Mouse (Mus musculus) embryonic facial prominence, embryonic 11.5 days (tissue): ENCODE data around the gene Sh2b2. TPM values are rescaled to one million over a fixed set of nuclear protein-coding genes. Genes with fewer than 3 reads are reported as not detected.

ENCODE experiments used
- ATAC-seq: fragments of 200-750 bp; cut with Nextera tagmentation; replicated peaks from 2 replicates; pipeline ENCODE4 v1.8.0; 2017; ENCODE audit warnings: low read depth; ENCODE audit not compliant: insufficient number of reproducible peaks, low FRiP score, low TSS enrichment
- DNase-seq: peaks from one replicate; pipeline ENCODE4 v3.0.0-alpha.2; 2015; ENCODE audit warnings: low spot score
- H3K27ac ChIP-seq: fragments of 300-500 bp; sonication (generic); replicated peaks from 2 replicates; pipeline ENCODE4 v1.5.1; 2014; ENCODE audit warnings: mild to moderate bottlenecking, low read depth, low read length, control low read depth
- H3K27me3 ChIP-seq: fragments of 300-500 bp; sonication (generic); 2 replicates; pipeline ENCODE4 v1.6.1; 2014; ENCODE audit warnings: mild to moderate bottlenecking, low read length, moderate library complexity, mixed read lengths; ENCODE audit not compliant: control insufficient read depth, insufficient read depth
- H3K36me3 ChIP-seq: fragments of 300-500 bp; sonication (generic); replicated peaks from 2 replicates; pipeline ENCODE4 v1.6.1; 2014; ENCODE audit warnings: low read depth, mild to moderate bottlenecking, low read length, moderate library complexity, mixed read lengths; ENCODE audit not compliant: control insufficient read depth, insufficient read depth
- H3K4me1 ChIP-seq: fragments of 300-500 bp; sonication (generic); 2 replicates; pipeline ENCODE4 v1.6.1; 2014; ENCODE audit warnings: low read length, mixed read lengths; ENCODE audit not compliant: control insufficient read depth, insufficient read depth
- H3K4me2 ChIP-seq: fragments of 300-500 bp; sonication (generic); 2 replicates; pipeline ENCODE4 v1.6.1; 2014; ENCODE audit warnings: low read depth, mild to moderate bottlenecking, control low read depth, low read length, moderate library complexity
- H3K4me3 ChIP-seq: fragments of 300-500 bp; sonication (generic); 2 replicates; pipeline ENCODE4 v1.5.1; 2014; ENCODE audit warnings: low read depth, low read length, control low read depth
- H3K9ac ChIP-seq: fragments of 300-500 bp; sonication (generic); replicated peaks from 2 replicates; pipeline ENCODE4 v1.6.1; 2014; ENCODE audit warnings: mild to moderate bottlenecking, control low read depth, low read length
- H3K9me3 ChIP-seq: fragments of 300-500 bp; sonication (generic); replicated peaks from 2 replicates; pipeline ENCODE4 v1.6.1; 2016; ENCODE audit warnings: mild to moderate bottlenecking, low read length, inconsistent platforms, mixed read lengths; ENCODE audit not compliant: control insufficient read depth
- WGBS: fragments of 180-500 bp; shearing (Covaris S2); extraction: QIAGEN DNeasy Blood & Tissue Kit; methylation state at CpG from one replicate; pipeline ENCODE4 v1.1.7; 2014; 5-methylcytosine and 5-hydroxymethylcytosine counted together
- polyA plus RNA-seq: library from polyadenylated mRNA; unstranded; fragments of >200 nt; fragmentation: Nextera tagmentation; extraction: Ambion mirVana; gene quantifications from 2 replicates; pipeline ENCODE4 v1.2.1, GENCODE M21; 2014

The Sh2b2 gene
- polyA plus RNA-seq, 1 experiment from 2014 or later: 9.8 TPM

DNA sequence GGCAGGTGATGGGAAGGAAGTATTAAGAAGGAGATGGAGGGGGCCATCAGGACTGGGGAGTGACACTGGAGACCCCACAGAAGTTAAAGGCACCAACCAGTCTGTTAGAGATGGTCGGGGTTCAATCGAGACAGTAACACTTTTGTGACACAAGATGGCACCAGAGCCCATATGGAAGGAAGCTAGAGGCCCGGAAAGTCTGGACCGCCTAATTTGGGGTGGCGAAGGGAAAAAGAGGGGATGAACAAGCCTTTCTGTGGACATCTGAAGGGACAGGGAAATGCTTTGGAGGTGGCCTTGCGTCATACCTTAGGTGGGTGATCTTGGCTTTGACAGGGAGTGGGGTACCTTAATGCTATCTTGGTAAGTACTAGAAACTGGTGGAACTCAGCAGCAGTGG, 35.0 kb upstream of the Sh2b2 start:
- H3K27me3 ChIP-seq: no peaks in the 10 kb centered on the region
- H3K4me3 ChIP-seq: no peak overlapping the region
- H3K4me2 ChIP-seq: no peak overlapping the region
- ATAC-seq: no peak
- H3K27ac ChIP-seq: no peak overlapping the region
- peaks cover 20% of the 10 kb centered on the region for H3K36me3 ChIP-seq
- no peak overlapping the region for H3K9ac ChIP-seq
- no peaks in the 10 kb centered on the region for H3K9me3 ChIP-seq
- DNase-seq: peak; percentile 63
- H3K4me1 ChIP-seq: no peaks in the 10 kb centered on the region
- WGBS: 61% methylated on average over 6 of the region's 6 CpGs

DNA sequence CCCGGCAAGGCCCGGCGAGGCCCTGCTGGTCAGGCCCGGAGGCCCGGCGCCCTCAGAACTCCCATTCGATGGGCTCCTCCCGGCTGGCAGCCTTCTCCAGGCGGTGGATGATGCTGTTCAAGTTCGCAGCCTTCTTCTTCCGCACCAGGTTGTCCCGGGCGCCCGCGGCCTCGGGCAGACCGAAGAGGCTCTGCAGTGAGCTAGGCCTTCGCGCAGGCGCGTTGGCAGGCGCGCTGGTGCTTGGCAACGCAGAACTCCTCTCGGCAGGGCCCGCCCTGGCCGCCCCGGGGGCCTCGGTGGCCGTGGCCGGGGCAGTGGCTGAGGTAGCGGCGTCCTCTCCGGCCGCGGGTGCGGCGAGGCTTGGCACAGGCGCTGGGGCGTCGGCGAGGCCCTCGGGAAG, 28.4 kb upstream of the Sh2b2 start:
- H3K36me3 ChIP-seq: peaks cover 22% of the 10 kb centered on the region
- ATAC-seq (no peak), DNase-seq (no peak)
- no peak overlapping the region for H3K9ac ChIP-seq
- H3K4me1 ChIP-seq: no peaks in the 10 kb centered on the region
- H3K4me2 ChIP-seq: no peak overlapping the region
- no peak overlapping the region for H3K27ac ChIP-seq
- no peaks in the 10 kb centered on the region for H3K9me3 ChIP-seq
- no peak overlapping the region for H3K4me3 ChIP-seq
- 90% methylated on average over 38 of the region's 43 CpGs for WGBS
- H3K27me3 ChIP-seq: no peaks in the 10 kb centered on the region

DNA sequence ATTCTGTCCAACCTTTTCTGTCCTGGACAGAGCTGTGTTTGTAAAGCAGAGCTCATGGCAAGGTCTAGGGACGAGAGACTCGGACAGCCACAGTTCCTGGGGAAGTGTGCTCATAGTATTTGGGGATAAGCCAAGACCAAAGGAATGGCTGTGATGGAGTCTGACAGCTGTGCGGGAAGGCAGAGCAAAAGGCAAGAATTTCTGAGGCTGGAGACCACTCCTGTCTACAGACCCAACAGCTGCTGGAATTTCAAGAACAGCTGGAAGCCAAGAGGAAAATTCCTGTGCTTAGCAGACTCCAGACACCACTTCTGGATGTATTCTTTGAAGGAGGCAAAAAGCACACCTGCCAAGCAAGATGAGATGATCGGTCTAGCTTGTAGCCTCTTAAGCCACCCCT, 23.6 kb upstream of the Sh2b2 start:
- Histone ChIP-seq H3K9ac (no peak overlapping the region), H3K36me3 (peaks cover 5% of the 10 kb centered on the region), H3K9me3 (no peaks in the 10 kb centered on the region), H3K4me2 (no peak overlapping the region), H3K4me3 (no peak overlapping the region), H3K27me3 (no peaks in the 10 kb centered on the region), H3K4me1 (no peaks in the 10 kb centered on the region), H3K27ac (no peak overlapping the region)
- DNase-seq: peak; percentile 15
- no peak for ATAC-seq
- 79% methylated on average over 4 of the region's 4 CpGs for WGBS

DNA sequence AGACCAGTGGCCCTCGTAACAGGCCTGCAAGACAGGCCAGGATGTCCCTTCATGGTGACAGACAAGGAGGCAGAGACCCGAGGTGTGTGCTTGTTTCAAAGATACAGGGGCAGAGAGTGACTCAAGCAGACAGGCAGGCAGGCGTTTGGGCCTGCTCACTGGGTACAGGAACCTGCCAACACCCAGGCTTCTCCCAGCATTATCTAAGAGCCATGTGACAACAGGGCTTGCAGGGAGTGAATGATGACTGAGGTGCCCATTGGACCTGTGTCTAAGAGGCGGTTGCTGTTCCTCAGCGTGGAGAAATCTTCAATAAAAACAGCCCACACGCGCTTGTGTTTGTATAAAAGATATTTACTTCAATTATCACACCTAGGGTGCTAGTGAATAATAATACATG, 19.7 kb upstream of the Sh2b2 start:
- Histone ChIP-seq H3K9ac (no peak overlapping the region), H3K4me2 (no peak overlapping the region)
- 86% methylated on average over 7 of the region's 7 CpGs for WGBS

DNA sequence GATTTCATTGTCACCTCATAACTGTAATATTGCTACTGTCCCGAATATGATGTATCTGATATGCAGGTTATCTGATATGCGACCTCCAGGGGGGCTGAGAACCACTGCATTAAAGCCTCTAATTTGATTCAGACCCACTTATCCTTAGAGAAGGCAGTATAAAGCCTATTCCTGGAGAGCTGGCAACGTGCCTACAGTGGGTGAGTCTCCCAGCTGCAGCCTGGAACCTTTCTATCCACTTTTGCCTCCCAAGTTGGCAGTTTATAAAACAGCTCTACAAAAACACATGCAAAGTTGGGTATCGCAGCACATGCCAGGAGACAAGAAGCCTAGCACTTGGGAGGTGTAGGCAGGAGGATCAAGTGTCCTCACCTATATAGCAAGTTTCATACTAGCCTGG, 17.0 kb upstream of the Sh2b2 start:
- H3K36me3 ChIP-seq: no peaks in the 10 kb centered on the region
- no peak for ATAC-seq
- H3K27ac ChIP-seq: no peak overlapping the region
- 85% methylated on average over 4 of the region's 4 CpGs for WGBS
- DNase-seq: no peak
- no peak overlapping the region for H3K4me3 ChIP-seq
- H3K4me1 ChIP-seq: no peaks in the 10 kb centered on the region
- no peak overlapping the region for H3K9ac ChIP-seq
- H3K4me2 ChIP-seq: no peak overlapping the region
- no peaks in the 10 kb centered on the region for H3K27me3 ChIP-seq
- no peaks in the 10 kb centered on the region for H3K9me3 ChIP-seq

More for the DNA sequence above, 19.7 kb upstream of the Sh2b2 start:
- no peak overlapping the region for H3K4me3 ChIP-seq
- no peak overlapping the region for H3K27ac ChIP-seq
- H3K27me3 ChIP-seq: no peaks in the 10 kb centered on the region
- no peaks in the 10 kb centered on the region for H3K36me3 ChIP-seq
- ATAC-seq (no peak), DNase-seq (no peak)
- no peaks in the 10 kb centered on the region for H3K9me3 ChIP-seq
- no peaks in the 10 kb centered on the region for H3K4me1 ChIP-seq

DNA sequence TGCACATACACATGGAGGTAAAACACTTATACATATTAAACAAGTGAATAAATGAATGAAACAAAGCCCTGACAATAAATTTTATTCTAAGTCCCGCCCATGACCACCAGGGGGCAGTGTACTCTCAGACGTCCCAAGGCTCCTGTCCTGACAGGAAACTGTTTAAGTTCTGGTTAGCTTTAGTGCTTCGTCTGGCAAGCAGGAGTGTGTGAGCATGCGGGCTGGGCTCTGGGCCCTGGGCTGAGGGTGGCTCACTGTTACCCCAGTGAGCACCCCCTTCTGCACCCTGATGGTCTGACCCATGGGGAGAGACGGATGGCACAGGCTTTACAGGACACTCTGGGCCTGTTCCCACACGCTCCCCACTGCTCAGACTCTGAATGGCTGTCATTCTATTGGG, 12.6 kb upstream of the Sh2b2 start:
- WGBS: 30% methylated on average over 6 of the region's 6 CpGs
- Histone ChIP-seq H3K4me2 (no peak overlapping the region), H3K27ac (no peak overlapping the region), H3K9ac (no peak overlapping the region), H3K4me1 (no peaks in the 10 kb centered on the region), H3K9me3 (no peaks in the 10 kb centered on the region), H3K4me3 (no peak overlapping the region), H3K27me3 (no peaks in the 10 kb centered on the region), H3K36me3 (no peaks in the 10 kb centered on the region)
- DNase-seq: peak; percentile 83
- ATAC-seq: no peak

DNA sequence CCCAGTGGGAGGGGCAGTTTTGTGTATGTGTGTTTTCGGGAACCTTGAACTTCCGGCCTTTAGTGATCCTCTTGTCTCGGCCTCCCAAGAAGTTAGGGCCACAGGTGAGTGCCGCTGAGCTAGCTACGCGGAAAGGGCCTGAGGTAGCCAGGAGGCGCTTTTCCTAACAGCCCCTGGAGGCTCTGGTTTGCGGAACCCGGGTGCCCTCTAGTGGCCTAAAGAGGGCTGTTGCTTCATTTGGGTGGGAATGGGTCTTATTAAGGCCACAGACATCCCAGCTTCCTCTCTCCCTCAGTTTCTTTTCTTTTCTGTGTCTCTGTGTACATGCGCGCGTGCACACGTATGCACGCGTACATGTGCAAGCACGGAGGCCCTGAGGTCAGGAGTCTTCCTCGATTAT, 6.5 kb upstream of the Sh2b2 start:
- WGBS: 13% methylated on average over 17 of the region's 17 CpGs
- H3K9me3 ChIP-seq: no peaks in the 10 kb centered on the region

DNA sequence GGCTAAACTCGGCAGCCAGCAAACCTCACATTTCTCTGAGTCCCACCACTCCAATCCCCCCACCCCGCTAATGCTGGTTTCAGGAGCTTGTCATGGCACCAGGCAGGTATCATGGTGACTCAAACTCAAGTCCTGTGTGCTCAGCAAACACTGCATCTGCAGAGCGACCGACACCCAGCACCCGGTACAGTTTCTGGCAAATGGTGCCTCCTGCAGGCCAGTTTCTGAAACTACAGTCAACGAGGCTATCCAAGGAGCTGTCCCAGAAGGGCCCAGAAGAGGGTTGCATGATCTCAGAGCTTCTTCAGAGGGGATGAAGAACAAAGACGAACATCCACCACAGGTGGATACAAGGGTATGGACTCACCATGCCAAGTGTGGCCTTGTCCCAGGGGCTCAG, 4.6 kb upstream of the Sh2b2 start:
- H3K4me1 ChIP-seq: no peaks in the 10 kb centered on the region
- H3K4me3 ChIP-seq: no peak overlapping the region
- DNase-seq (peak; percentile 38), ATAC-seq (no peak)
- H3K27me3 ChIP-seq: no peaks in the 10 kb centered on the region
- H3K9me3 ChIP-seq: no peaks in the 10 kb centered on the region
- WGBS: 49% methylated on average over 7 of the region's 7 CpGs
- no peak overlapping the region for H3K9ac ChIP-seq
- H3K27ac ChIP-seq: no peak overlapping the region
- H3K36me3 ChIP-seq: no peaks in the 10 kb centered on the region
- H3K4me2 ChIP-seq: no peak overlapping the region

More for the DNA sequence above, 6.5 kb upstream of the Sh2b2 start:
- Histone ChIP-seq H3K36me3 (no peaks in the 10 kb centered on the region), H3K4me1 (no peaks in the 10 kb centered on the region), H3K9ac (no peak overlapping the region), H3K4me3 (no peak overlapping the region), H3K27ac (no peak overlapping the region), H3K4me2 (no peak overlapping the region), H3K27me3 (no peaks in the 10 kb centered on the region)
- ATAC-seq (no peak), DNase-seq (peak; percentile 87)
